Mouse (Mus musculus) embryonic fibroblast, embryonic 13.5 days (primary cell): ENCODE results near the gene Lrrc58. TPM values are rescaled to one million over a fixed set of nuclear protein-coding genes. Genes with fewer than 3 reads are reported as not detected.

ENCODE experiments used
- H3K27ac ChIP-seq: 2 replicates; pipeline ENCODE4 v1.5.1; 2012; ENCODE audit warnings: low read length, control low read depth, inconsistent platforms; ENCODE audit not compliant: insufficient read depth
- H3K4me1 ChIP-seq: 2 replicates; pipeline ENCODE4 v1.6.1; 2011; ENCODE audit warnings: low read length; ENCODE audit not compliant: control insufficient read depth, insufficient read depth
- H3K4me3 ChIP-seq: 2 replicates; pipeline ENCODE4 v1.5.1; 2011; ENCODE audit warnings: mild to moderate bottlenecking, control low read depth, low read length; ENCODE audit not compliant: insufficient read depth
- CTCF ChIP-seq: IDR thresholded peaks from 2 replicates; pipeline ENCODE4 v1.5.1; 2011; ENCODE audit warnings: mild to moderate bottlenecking, control low read depth, low read length, moderate library complexity, borderline replicate concordance; ENCODE audit not compliant: insufficient read depth
- POLR2A ChIP-seq: IDR thresholded peaks from 2 replicates; pipeline ENCODE4 v1.6.1; 2011; ENCODE audit warnings: low read depth, mild to moderate bottlenecking, control low read depth, low read length, moderate library complexity
- polyA plus RNA-seq: library from polyadenylated mRNA; stranded (reverse); fragments of >200 nt; gene quantifications from 2 replicates; pipeline ENCODE4 v1.2.4, GENCODE M21; 2011; ENCODE audit warnings: low read depth; ENCODE audit not compliant: missing spikeins, insufficient read length

Gene Lrrc58
- polyA plus RNA-seq, 1 experiment = 112 TPM

- peaks cover 5% of the 10 kb centered on the region for H3K4me1 ChIP-seq
- H3K27ac ChIP-seq = no peak overlapping the region
- no peak overlapping the region for H3K4me3 ChIP-seq
- TF ChIP-seq CTCF (no peak), POLR2A (no peak)
Measured at GRCm38 (mm10) chr16:37888986-37889385, 20.8 kb downstream of the Lrrc58 start.

GRCm38 (mm10) chr16:37892667-37893066 lies 24.5 kb downstream of the Lrrc58 start:
- Histone ChIP-seq H3K27ac (no peak overlapping the region), H3K4me1 (peaks cover 6% of the 10 kb centered on the region), H3K4me3 (no peak overlapping the region)
- TF ChIP-seq POLR2A (no peak), CTCF (no peak)

GRCm38 (mm10) chr16:37893381-37893780 lies 25.2 kb downstream of the Lrrc58 start:
- Histone ChIP-seq H3K4me3 (no peak overlapping the region), H3K27ac (peak overlapping the region; percentile 42; the same call in 1 of the 2 replicates), H3K4me1 (peaks cover 6% of the 10 kb centered on the region)
- TF ChIP-seq POLR2A = no peak
- no peak for TF ChIP-seq CTCF

DNA sequence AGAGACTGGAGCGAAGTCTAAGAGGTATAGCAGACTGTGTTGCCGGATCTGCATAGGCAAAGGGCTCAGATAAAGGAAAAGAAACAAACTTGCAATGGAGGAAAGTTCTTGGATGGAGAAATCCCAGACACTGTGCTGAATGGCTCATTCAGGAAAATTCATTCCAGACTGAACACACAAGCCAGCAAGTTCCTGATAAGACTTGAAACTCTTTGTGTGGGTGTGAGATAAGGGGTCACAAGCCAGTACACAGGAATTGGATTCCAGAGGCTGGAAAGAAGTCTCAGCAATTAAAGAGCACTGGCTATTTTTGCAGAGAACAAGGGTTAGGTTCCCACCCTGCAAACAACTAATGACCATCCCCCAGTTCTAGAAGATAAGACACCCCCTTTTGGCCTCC lies 25.8 kb downstream of the Lrrc58 start:
- Histone ChIP-seq H3K4me1 (peaks cover 6% of the 10 kb centered on the region), H3K27ac (peak overlapping the region; percentile 15; the same call in 1 of the 2 replicates), H3K4me3 (no peak overlapping the region)
- TF ChIP-seq POLR2A (no peak), CTCF (no peak)

GRCm38 (mm10) chr16:37898790-37899189 lies 30.6 kb downstream of the Lrrc58 start:
- no peak overlapping the region for H3K27ac ChIP-seq
- peaks cover 3% of the 10 kb centered on the region for H3K4me1 ChIP-seq
- no peak for TF ChIP-seq CTCF
- TF ChIP-seq POLR2A = no peak
- H3K4me3 ChIP-seq = no peak overlapping the region

DNA sequence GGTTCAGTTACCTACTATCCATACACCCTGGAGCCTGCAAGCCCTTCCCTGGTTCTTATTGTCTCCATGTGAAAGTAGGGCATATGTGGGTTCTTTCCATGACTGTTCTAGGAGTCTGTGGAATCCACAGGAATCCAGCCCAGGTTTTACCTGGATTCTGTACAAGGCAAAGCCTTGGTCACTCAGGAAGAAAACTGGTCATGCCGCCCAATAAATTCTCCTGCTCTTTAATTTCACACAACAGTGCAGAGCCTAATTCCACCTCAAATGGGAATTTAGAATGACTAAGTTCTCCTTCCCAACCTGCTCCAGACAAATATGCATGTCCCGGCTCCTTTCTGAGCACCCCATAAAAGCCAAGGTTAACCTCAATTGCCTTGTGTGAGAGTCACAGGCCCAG lies 31.2 kb downstream of the Lrrc58 start:
- H3K27ac ChIP-seq = no peak overlapping the region
- H3K4me1 ChIP-seq = no peaks in the 10 kb centered on the region
- no peak overlapping the region for H3K4me3 ChIP-seq
- TF ChIP-seq CTCF = no peak
- TF ChIP-seq POLR2A = no peak

DNA sequence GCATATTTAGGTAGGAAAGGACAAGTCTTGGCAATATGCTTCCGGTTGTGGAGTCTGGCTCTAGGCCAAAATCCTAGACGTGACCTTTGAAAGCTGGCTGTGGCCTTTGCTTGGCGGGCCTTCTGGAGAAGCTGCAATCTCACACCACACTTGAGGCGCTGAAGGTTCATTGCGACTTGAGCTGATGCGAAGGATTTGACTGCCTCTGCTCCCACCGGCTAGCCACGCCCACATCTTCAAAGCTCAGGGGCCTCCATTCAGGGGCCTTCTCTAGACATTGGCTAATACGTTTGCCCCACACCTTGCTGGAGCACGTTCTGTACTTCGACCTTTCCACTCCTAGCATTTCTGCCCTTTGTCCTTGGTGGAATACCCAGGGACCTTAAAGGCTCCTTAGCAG lies 33.1 kb downstream of the Lrrc58 start:
- H3K27ac ChIP-seq = no peak overlapping the region
- H3K4me3 ChIP-seq = no peak overlapping the region
- H3K4me1 ChIP-seq = no peaks in the 10 kb centered on the region
- TF ChIP-seq CTCF (no peak), POLR2A (no peak)

GRCm38 (mm10) chr16:37906456-37906855 lies 38.3 kb downstream of the Lrrc58 start:
- no peak for TF ChIP-seq CTCF
- TF ChIP-seq POLR2A = no peak
- Histone ChIP-seq H3K4me3 (no peak overlapping the region), H3K4me1 (no peaks in the 10 kb centered on the region), H3K27ac (no peak overlapping the region)

DNA sequence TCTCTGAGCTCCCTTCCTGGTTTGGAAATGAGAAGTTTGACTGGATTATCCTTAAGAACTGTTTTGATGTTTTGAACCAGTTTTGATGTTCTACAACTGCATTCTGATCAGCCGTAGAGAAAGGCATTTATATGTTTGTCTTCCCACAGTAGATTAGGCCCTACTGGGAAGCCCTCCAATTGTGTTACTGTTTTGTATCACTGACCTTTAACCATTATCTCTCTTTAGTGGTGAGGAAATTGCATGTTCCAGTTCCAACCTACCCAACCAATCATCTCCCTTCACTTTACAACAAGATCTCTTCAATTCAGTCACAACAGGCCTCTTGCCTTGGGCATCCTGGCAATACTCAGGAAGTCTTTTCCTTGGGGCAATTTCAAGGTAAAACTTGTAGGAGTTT lies 42.9 kb downstream of the Lrrc58 start:
- TF ChIP-seq POLR2A = no peak
- no peak for TF ChIP-seq CTCF
- Histone ChIP-seq H3K4me1 (no peaks in the 10 kb centered on the region), H3K27ac (no peak overlapping the region), H3K4me3 (no peak overlapping the region)

GRCm38 (mm10) chr16:37916138-37916817 lies 48.1 kb downstream of the Lrrc58 start, which contains the start of gene Gpr156:
Gpr156 (plus strand) TSS chr16:37916496.
- no peaks in the 10 kb centered on the region for H3K4me1 ChIP-seq
- peak within 1 kb of the TSS; percentile 44 for H3K4me3 ChIP-seq
- no peak within 1 kb of the TSS for H3K27ac ChIP-seq
- TF ChIP-seq CTCF (peak; percentile 44), POLR2A (no peak)

GRCm38 (mm10) chr16:37916818-37917201 lies 48.6 kb downstream of the Lrrc58 start:
- Histone ChIP-seq H3K27ac (no peak overlapping the region), H3K4me3 (no peak overlapping the region), H3K4me1 (no peaks in the 10 kb centered on the region)
- TF ChIP-seq POLR2A (no peak), CTCF (no peak)
